Mouse (Mus musculus) brain, embryonic 14.5 days (tissue): ENCODE measurements around the gene Slc6a18.

Source experiments
- CTCF ChIP-seq: fragments of 200-500 bp; IDR thresholded peaks from 2 replicates; pipeline ENCODE4 v1.5.1; 2012; ENCODE audit warnings: inconsistent platforms, mild to moderate bottlenecking, moderate library complexity, borderline replicate concordance; ENCODE audit not compliant: insufficient read depth, insufficient read length; ENCODE audit errors: extremely low read depth
- POLR2A ChIP-seq: fragments of 200-500 bp; IDR thresholded peaks from 2 replicates; pipeline ENCODE4 v1.6.1; 2012; ENCODE audit warnings: mild to moderate bottlenecking, inconsistent platforms, borderline replicate concordance; ENCODE audit not compliant: poor library complexity, insufficient read depth, insufficient read length, severe bottlenecking; ENCODE audit errors: extremely low read depth

- TF ChIP-seq CTCF, result no peak
- no peak for TF ChIP-seq POLR2A
Measured at GRCm38 (mm10) chr13:73711803-73712202, 34.0 kb upstream of the Slc6a18 start.
